Comparison of ENCODE assay signal across 8 mouse cellular contexts in the genomic region with DNA sequence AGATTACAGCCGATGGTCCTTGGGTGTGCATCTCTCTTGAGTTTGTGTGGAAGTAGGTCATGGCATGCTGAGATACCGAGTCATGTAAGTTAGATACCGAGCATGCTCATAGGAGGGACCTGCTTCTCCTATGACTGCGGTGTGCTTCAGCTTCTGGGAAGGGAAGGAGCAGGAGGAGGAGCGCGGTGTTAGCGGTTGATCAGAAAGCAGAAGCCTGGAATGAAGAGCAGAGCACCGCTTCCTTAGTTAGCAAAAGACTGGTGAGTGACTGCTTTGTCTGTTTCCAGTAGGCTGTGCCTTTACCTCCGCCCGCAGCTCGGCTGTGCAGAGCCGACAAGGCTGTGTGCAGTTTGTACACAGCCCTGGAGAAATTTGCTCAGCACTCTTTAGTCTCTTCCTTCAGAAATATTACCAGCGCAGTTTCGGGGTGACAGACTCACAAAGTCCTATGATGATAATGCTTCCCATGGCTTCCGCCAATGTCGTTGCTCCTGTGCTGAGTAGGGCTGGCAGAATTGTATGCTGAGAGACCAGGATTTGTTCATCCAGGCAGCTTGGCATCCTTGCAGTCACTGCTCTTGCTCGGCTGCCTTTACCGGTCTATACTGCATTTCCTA.
DNase-seq lines count a peak whose midpoint lies in the region; ATAC-seq and TF ChIP-seq lines count a peak whose summit lies in the region.
"Had no signal": no experiment of that assay in that cellular context is flagged by ENCODE, and none has a peak within 500 bp of the region (broad histone marks: within the 10 kb centered on the region; RNA-seq: fewer than 3 reads in every experiment).

No protein-coding gene starts in this region.

- no peaks in the 10 kb centered on the region for H3K27me3 ChIP-seq in hindbrain, embryonic 15.5 days
- H3K27me3 ChIP-seq: liver, embryonic 15.5 days had no signal

- peak; percentile 57; the same call in 1 of the 2 replicates for ATAC-seq in hindbrain, embryonic 15.5 days (ENCODE audit: low FRiP score, low read depth)

- H3K27ac ChIP-seq in left cerebral cortex, adult 2 months = peak overlapping the region; percentile 87
- H3K27ac ChIP-seq in hindbrain, embryonic 15.5 days (replicated peaks) = peak overlapping the region; percentile 7
- H3K27ac ChIP-seq: liver, embryonic 15.5 days had no signal

- no peak overlapping the region for H3K9ac ChIP-seq in hindbrain, embryonic 15.5 days
- H3K9ac ChIP-seq: liver, embryonic 15.5 days had no signal

- no peaks in the 10 kb centered on the region for H3K36me3 ChIP-seq in hindbrain, embryonic 15.5 days
- H3K36me3 ChIP-seq: liver, embryonic 15.5 days had no signal

- peak overlapping the region; percentile 8; the same call in 1 of the 2 replicates for H3K4me2 ChIP-seq in hindbrain, embryonic 15.5 days
- H3K4me2 ChIP-seq: liver, embryonic 15.5 days had no signal

- peak overlapping the region; percentile 46 for H3K4me3 ChIP-seq in left cerebral cortex, adult 2 months
- no peak overlapping the region for H3K4me3 ChIP-seq in hindbrain, embryonic 15.5 days
- H3K4me3 ChIP-seq: liver, embryonic 15.5 days had no signal

- no peaks in the 10 kb centered on the region for H3K9me3 ChIP-seq in hindbrain, embryonic 15.5 days
- H3K9me3 ChIP-seq: liver, embryonic 15.5 days had no signal

- H3K4me1 ChIP-seq in hindbrain, embryonic 15.5 days (replicated peaks) = peaks cover 21% of the 10 kb centered on the region

- intact Hi-C loops in left cerebral cortex, adult 2 months (cut with DNase I) = no loop called here

- TF ChIP-seq CTCF in left cerebral cortex, adult 2 months (IDR thresholded peaks at IDR 0.05) = no peak

- DNase-seq in left cerebral cortex, adult 2 months (ENCODE audit: extremely low spot score in 1 of 2, low spot score in 2 of 2) = no peak
- DNase-seq in left cerebral cortex, adult 8-10 months (ENCODE audit: low spot score in 2 of 2) = no peak
- DNase-seq in cerebellum, adult 9-11 months = peak; percentile 78
- peak; percentile 44 to 45 for DNase-seq in right cerebral cortex, postnatal 10 days (ENCODE audit: low spot score in 2 of 2)
- no peak for DNase-seq in kidney, postnatal 14 days
- DNase-seq in kidney, adult 11 months = no peak

- WGBS in hindbrain, embryonic 15.5 days = 66% methylated on average over 18 of the region's 18 CpGs

Comparison
In these comparisons a context has a peak if more than half of its experiments do, and no peak if none do; other contexts are left out.
1. DNase-seq: peak in cerebellum, adult 9-11 months (single experiment) and right cerebral cortex, postnatal 10 days (2 of 2); none in left cerebral cortex, adult 2 months (0 of 2), left cerebral cortex, adult 8-10 months (0 of 2), kidney, postnatal 14 days (single experiment) and kidney, adult 11 months (single experiment).